Mouse (Mus musculus) testis, adult 2 months (tissue): ENCODE data around the gene Tmem39a. TPM values are rescaled to one million over a fixed set of nuclear protein-coding genes. Genes with fewer than 3 reads are reported as not detected.

Experiments used
- H3K27ac ChIP-seq: fragments of 200-500 bp; 2 replicates; pipeline ENCODE4 v1.5.1; 2012; ENCODE audit warnings: low read depth, low read length; ENCODE audit not compliant: control insufficient read depth, insufficient read depth
- H3K27me3 ChIP-seq: fragments of 200-500 bp; 2 replicates; pipeline ENCODE4 v1.6.1; 2012; ENCODE audit warnings: mild to moderate bottlenecking, low read length, moderate library complexity; ENCODE audit not compliant: control insufficient read depth, insufficient read depth
- H3K36me3 ChIP-seq: fragments of 200-500 bp; 2 replicates; pipeline ENCODE4 v1.6.1; 2012; ENCODE audit warnings: mild to moderate bottlenecking, low read length; ENCODE audit not compliant: control insufficient read depth, insufficient read depth
- H3K4me1 ChIP-seq: fragments of 200-500 bp; 2 replicates; pipeline ENCODE4 v1.6.1; 2012; ENCODE audit warnings: low read length; ENCODE audit not compliant: control insufficient read depth, insufficient read depth
- H3K4me3 ChIP-seq: fragments of 200-500 bp; 2 replicates; pipeline ENCODE4 v1.5.1; 2012; ENCODE audit warnings: low read depth, mild to moderate bottlenecking, low read length, moderate library complexity, mixed read lengths; ENCODE audit not compliant: control insufficient read depth
- CTCF ChIP-seq: fragments of 200-500 bp; IDR thresholded peaks from 2 replicates; pipeline ENCODE4 v1.5.1; 2012; ENCODE audit warnings: low read depth, mild to moderate bottlenecking, inconsistent platforms, low read length, moderate library complexity; ENCODE audit not compliant: control insufficient read depth, insufficient read depth, insufficient replicate concordance
- POLR2A ChIP-seq: fragments of 200-500 bp; IDR thresholded peaks from 2 replicates; pipeline ENCODE4 v1.6.1; 2012; ENCODE audit warnings: low read depth, mild to moderate bottlenecking, inconsistent platforms, low read length, moderate library complexity; ENCODE audit not compliant: control insufficient read depth
- polyA plus RNA-seq: library from polyadenylated mRNA; depleted of rRNA; stranded (reverse); fragments of >200 nt; gene quantifications from 2 replicates; pipeline ENCODE4 v1.2.3, GENCODE M21; 2012

The Tmem39a gene
- polyA plus RNA-seq, 1 experiment = 43.7 TPM

- peak overlapping the region; percentile 89 for H3K4me3 ChIP-seq
- peaks cover 2% of the 10 kb centered on the region; the same call in 1 of the 2 replicates for H3K4me1 ChIP-seq
- no peaks in the 10 kb centered on the region for H3K27me3 ChIP-seq
- H3K27ac ChIP-seq = peak overlapping the region; percentile 52
- H3K36me3 ChIP-seq = peaks cover 4% of the 10 kb centered on the region
- TF ChIP-seq CTCF = no peak
- no peak for TF ChIP-seq POLR2A
Measured at GRCm38 (mm10) chr16:38562968-38563327, 4.5 kb downstream of the Tmem39a start.

GRCm38 (mm10) chr16:38563516-38563915, 5.0 kb downstream of the Tmem39a start:
- peak overlapping the region; percentile 89; the same call in 1 of the 2 replicates for H3K4me3 ChIP-seq
- no peak for TF ChIP-seq POLR2A
- TF ChIP-seq CTCF = no peak
- H3K27me3 ChIP-seq = no peaks in the 10 kb centered on the region
- H3K4me1 ChIP-seq = peaks cover 2% of the 10 kb centered on the region; the same call in 1 of the 2 replicates
- no peak overlapping the region; the same call in 1 of the 2 replicates for H3K27ac ChIP-seq
- H3K36me3 ChIP-seq = peaks cover 4% of the 10 kb centered on the region

GRCm38 (mm10) chr16:38568192-38568591, 9.7 kb downstream of the Tmem39a start:
- Histone ChIP-seq H3K36me3 (peaks cover 4% of the 10 kb centered on the region), H3K27me3 (no peaks in the 10 kb centered on the region), H3K4me3 (no peak overlapping the region), H3K27ac (no peak overlapping the region), H3K4me1 (0 out of 2 replicates have a peak, but pooled peaks cover 2% of the 10 kb centered on the region)
- TF ChIP-seq CTCF = no peak
- TF ChIP-seq POLR2A = no peak

GRCm38 (mm10) chr16:38571481-38571880, 13.0 kb downstream of the Tmem39a start:
- H3K36me3 ChIP-seq = peaks cover 2% of the 10 kb centered on the region; the same call in 1 of the 2 replicates
- TF ChIP-seq CTCF (no peak), POLR2A (no peak)
- no peaks in the 10 kb centered on the region for H3K27me3 ChIP-seq

GRCm38 (mm10) chr16:38584761-38585160, 26.3 kb downstream of the Tmem39a start:
- H3K27me3 ChIP-seq = no peaks in the 10 kb centered on the region
- no peaks in the 10 kb centered on the region for H3K4me1 ChIP-seq
- TF ChIP-seq POLR2A (no peak), CTCF (no peak)
- H3K27ac ChIP-seq = no peak overlapping the region
- H3K36me3 ChIP-seq = peaks cover 1% of the 10 kb centered on the region
- H3K4me3 ChIP-seq = no peak overlapping the region

More at GRCm38 (mm10) chr16:38571481-38571880, 13.0 kb downstream of the Tmem39a start:
- no peaks in the 10 kb centered on the region for H3K4me1 ChIP-seq
- H3K4me3 ChIP-seq = no peak overlapping the region
- no peak overlapping the region for H3K27ac ChIP-seq

- Histone ChIP-seq H3K4me1 (no peaks in the 10 kb centered on the region), H3K36me3 (peaks cover 1% of the 10 kb centered on the region), H3K4me3 (no peak overlapping the region), H3K27ac (no peak overlapping the region), H3K27me3 (no peaks in the 10 kb centered on the region)
- no peak for TF ChIP-seq CTCF
- TF ChIP-seq POLR2A = no peak
Measured at GRCm38 (mm10) chr16:38585186-38585585, 26.7 kb downstream of the Tmem39a start.

- Histone ChIP-seq H3K27ac (no peak overlapping the region), H3K4me3 (no peak overlapping the region), H3K27me3 (no peaks in the 10 kb centered on the region), H3K4me1 (no peaks in the 10 kb centered on the region), H3K36me3 (peaks cover 1% of the 10 kb centered on the region)
- TF ChIP-seq POLR2A (no peak), CTCF (no peak)
Measured at GRCm38 (mm10) chr16:38587163-38587562, 28.7 kb downstream of the Tmem39a start.
